Mouse (Mus musculus): ENCODE results near the gene Col8a1.

Col8a1 gene

DNA sequence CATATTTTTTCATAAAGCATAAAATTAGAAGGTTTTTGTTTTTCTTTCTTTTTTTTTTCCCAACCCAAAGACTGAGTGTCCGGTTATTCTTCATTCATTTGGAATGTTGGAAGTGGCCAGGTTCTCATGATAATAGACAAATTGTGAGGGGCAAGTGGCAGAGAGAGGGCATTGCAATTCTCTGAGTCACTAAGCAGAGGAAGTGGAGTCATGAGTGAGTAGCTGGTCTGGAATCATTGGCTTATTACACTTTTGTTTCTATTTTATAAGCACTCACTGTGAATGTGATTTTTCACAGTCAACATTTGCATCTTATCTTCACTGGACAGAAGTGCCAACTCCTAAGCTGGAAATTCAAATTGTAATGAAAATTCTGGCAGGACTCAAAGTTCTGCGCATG, 82.9 kb downstream of the Col8a1 start:
- no peak for DNase-seq

DNA sequence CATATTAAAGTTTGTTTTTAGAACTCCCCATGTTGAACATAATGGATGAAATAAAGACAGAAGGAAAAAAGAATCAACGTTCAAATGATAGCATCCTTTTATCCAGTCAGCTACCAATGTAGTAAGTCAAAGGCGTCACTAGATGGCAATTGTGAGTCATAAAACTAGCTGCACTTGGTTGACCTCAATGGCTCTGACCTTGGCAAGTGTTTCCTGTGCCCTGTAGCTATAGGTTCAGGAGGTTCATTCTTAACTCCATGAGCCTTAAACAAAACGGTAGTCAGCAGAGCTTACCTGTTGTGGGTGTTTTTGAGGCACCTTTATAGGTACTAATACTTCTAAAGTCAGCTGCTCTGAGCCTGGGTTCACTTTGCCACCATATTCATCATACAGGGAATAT, 85.2 kb downstream of the Col8a1 start:
- DNase-seq = peak; percentile 75

DNA sequence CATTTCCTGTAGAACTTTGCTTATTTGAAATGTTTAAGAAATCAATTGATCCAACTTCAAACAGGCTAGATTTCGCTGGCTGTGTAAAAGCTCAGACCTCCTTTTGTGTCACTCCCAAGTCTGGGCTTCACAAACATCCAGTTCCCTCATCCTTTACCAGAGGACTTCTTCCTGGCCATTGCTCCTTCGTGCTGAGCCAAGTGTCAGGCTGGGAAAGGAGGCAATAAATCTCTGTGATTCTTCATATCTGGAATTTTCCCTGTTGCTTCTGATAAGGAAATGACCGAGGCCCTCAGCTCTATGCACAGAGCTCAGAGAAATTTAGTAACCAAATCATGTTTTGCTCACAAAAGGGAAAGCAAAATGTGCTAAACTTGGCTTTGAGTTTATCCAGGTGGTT, 91.9 kb downstream of the Col8a1 start:
- no peak for DNase-seq

DNA sequence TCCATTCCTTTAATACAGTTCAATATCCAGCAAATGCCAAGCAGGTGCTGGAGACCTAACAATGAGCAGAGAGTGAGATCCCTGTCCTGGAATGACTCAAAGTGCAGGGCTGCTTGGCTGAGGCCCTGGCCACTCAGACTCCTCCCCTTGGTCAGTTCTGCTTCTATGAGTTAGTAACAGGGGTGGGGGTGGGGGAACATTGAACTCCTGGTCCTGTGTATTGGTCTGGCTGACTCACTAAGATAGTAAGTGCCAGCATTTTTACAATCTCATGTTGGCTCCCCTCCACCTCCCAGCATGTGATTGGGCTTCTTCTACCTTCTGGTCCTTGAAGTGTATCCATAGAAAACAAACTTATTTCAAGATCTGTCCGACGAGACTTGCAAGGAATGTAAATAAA, 104.6 kb downstream of the Col8a1 start:
- DNase-seq = no peak

DNA sequence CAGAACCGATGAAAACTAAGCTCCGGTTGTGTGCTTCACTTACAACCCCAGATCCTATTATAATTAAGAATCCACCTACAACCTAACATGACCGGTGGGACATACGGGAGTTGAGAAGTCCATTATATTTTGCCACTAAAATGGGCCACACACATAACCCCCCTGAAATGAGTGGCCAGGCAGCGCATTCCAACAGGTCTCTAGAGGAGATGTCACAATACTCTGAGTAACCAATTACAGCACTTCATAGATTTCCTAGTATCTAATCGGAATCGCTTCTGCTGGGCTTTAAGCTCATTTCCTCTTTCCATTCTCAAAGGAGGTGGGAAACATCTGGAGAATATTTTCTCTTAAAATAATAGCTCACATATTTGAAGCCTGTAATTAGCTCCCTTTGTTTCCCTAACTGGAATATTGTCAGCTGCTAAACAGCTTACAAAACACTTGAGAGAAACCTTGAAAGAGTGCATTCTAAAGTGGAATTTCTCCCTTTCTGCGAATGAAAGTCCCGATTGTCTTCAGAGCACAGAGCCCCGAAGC, 113.1 kb downstream of the Col8a1 start:
- no peak for DNase-seq

DNA sequence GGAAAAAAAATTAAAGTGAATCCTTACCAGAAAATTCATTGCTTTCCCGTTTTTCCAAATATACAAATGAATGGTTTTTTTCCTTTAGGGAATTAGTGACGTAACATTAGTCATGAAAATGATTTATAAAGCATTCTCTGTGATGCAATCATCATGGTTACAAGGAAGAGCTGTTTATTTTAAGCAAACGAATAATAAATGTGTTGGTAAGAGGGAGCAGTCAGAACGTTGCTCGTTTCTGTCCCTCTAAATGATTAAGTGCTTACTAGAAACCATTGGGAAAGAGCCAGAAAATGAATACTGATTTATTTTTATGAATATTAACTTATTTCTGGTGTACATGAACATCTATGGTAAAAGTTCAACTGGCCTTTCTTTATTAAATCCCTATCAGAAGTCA, 119.8 kb downstream of the Col8a1 start:
- no peak for DNase-seq

DNA sequence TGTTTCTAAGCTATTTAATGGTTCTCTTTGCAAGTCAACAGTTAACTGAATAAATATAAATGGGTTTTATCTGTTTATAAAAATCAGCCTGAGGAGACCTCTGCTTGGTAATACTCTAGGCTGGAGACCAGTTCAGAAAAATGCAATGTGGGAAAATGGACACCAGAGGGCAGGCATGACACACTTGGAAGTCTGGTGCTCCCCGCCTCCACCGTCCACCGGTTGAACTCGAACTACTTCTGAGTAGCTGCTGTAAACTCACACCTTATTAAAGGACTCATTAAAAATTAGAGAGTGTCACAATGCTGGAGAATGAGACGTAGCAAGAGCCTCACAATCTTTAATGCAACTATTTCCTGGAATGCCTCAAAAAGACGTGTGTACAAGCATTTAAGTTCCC, 120.3 kb downstream of the Col8a1 start:
- DNase-seq = peak; percentile 83

DNA sequence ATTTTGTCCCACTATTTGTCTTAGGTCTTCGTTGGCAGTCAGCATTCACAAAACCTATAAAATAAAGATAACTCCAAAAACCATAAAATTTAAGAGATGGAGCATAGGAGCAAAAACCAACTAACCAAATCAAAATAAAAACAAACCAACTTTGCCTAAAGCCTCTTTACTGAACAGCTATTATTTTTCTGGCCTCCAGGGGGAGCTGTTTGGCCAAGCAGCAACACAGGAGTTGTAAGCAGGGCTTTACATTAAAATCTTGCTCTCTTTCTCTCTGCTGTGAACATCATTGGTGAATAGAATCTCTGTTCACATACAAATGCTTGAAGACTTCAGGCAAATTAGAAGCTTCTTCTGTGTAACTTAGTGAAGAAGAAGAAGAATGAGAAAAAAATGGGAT, 142.8 kb downstream of the Col8a1 start:
- peak; percentile 57 for DNase-seq

DNA sequence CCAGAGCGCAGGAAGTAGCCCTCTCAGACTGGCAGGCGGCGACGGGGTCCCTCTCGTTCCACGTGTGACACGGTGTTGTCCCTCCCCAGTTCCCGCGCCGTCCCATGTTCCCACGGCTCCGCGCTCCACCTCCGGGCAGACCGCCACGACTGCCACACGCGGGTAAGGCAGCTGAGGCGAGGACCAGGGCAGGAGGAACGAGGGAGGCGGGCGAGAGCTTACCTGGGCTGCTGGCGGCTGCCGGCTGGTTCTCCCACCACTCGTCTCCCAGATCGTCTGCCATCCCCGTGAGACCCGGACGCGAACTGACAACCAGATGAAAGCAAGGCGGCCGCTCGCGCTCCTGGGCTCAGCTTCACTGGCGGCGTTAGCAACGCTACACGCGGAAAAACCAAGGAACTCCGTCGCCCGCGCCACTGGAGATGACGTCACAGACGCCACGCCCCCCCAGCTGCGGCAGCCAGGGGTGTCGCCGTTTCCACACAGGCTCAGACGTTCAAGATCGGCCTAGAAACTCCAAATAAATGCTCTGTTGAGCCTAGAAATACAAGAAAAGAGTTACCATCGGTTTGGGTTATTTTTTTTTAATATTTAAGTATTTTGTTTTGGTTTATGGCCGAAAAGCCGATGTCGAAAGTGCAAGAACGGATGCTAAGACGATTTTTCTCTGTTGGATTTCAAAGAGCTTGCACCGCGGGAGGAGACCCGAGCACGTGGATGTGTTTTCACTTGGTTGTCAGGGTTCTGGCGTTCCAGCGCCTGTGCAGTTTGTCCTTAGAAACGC, 147.9 kb downstream of the Col8a1 start, which contains the start of gene Cmss1:
Gene Cmss1 (minus strand): TSS at position 421 of the 784 bp plus-strand sequence.
- DNase-seq = peak; percentile 92

DNA sequence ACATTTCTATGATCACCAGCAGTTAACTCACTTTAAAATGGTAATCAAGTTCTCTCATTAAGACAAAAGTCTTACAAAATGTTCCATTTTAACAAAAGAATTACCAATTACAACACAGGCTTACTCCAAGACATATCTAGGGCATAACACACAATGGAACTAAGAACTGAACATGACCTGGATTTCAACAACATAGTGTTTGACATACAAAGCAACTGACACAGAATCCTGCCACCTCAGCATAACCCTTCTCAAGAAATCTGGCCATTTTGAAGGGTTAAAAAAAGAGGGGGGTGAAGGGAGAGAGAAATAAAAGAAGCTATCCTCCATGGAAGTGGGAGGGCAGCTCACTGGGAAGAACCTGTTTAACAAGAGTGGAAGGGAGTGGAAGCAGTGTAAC, 153.5 kb downstream of the Col8a1 start:
- DNase-seq = no peak

DNA sequence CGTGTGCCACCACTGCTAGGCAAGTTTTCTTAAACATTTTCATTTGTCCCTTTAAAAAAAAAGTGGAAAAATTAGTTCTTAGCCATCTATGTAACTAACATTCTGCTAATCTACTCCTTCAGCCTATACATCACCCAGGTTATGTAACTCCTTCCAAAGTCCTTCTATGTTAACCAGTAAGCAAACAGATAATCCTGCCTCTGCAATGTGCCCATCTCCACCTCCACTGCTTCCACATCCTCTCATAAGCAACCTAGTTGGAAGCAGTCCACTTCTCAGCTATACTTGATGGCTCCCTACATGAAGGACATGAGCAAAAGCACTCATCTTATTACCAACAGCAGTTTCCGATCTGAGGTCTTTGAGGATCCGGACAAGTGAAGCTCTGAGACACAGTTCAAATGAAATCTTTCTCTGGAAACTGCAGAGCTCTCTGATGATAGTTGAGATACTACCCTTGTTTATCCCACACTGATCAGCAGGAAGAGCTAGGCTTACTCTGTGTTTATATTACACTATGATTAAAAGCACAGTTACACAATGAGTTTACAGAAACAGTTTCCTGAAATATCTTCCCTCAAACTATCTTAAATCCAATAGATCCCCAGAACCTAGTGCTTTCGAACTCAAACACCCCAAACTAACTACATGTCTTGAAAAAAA, 157.1 kb downstream of the Col8a1 start:
- DNase-seq = no peak

DNA sequence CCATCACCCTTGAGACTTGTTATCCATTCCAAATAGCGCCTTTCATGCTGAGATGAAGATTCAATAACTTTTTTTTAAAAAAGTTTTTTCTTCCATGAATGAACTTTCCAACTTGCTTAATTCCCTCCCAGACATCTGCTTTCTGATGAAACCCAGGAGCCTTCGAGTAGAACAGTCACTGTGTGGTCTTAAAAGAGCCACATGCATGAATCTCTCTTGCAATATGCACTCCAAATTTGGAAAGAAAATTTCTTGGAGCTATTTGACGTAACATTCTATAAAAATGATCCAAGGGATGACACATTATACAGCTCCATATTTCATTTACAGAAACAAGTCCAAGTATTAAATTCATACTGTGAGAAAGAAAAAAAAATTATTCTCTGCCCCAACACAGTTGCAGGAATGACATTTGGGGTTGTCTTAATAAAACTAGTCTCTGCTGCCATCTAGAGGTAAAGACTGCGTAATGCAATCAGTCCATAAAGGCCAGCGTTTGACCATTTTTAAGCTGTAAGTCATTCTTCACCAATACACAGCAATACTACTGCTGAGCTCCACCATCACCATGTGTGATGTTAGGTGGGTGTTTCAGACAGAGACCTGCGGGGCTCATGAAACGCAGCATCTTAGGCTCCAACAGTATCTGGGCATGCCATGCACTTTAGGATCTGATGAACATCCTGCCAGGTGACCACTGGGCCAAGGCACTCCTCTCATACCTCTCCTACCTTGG, 160.9 kb downstream of the Col8a1 start:
- peak; percentile 73 for DNase-seq

DNA sequence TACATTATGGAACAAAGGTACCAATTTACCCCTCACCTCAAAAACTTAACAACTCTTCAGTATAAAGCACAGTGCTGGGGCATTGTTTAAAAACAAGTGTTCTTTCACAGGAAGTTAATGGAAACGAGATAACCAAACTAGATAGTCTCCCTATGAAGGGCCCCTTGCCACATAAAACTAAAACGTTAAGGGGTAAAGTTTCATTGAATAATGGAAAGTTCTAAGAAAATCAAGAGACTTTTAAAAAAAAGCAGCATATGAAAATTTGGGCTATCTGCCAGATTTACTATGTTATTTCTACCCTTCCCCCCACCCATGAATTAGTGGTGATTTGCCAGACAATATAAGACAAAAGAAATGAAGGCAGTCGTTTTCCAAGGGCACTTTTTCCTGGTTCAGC, 169.3 kb downstream of the Col8a1 start:
- no peak for DNase-seq

DNA sequence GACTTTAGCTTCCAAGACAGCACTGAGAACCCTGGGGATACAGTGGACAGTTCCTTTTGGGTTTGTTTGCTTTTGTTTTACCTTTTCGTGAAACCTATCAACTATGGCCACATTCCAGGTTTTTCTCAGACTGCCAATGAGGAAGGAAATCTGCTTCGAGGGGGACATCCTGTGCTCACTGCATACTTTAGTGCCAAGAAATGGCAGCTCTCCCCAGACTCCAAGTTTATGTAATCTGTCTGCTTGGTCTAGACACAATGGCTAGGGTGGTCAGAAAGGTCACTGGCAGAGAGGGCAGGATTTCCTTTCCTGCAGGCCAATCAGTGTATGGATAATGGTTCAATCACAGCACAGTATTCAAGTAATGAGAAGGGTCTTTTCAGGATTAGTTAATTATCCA, 172.5 kb downstream of the Col8a1 start:
- peak; percentile 11 for DNase-seq

DNA sequence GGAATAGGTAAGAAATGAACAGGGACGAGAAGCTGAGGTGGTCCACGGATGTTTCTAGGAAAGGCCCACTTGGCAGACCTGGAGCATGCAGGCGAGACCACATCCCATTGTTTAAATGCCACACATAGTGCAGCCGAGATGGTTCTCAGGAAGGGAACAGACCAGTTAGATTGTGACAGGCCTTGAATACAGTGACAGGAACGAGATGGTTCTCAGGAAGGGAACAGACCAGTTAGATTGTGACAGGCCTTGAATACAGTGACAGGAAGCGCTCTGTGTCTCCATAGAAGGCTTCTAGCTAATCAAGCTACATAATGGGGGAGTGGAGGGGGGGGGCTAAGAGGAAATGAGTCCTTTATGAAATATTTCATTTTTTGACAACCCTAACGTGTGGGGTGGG, 174.5 kb downstream of the Col8a1 start:
- no peak for DNase-seq

DNA sequence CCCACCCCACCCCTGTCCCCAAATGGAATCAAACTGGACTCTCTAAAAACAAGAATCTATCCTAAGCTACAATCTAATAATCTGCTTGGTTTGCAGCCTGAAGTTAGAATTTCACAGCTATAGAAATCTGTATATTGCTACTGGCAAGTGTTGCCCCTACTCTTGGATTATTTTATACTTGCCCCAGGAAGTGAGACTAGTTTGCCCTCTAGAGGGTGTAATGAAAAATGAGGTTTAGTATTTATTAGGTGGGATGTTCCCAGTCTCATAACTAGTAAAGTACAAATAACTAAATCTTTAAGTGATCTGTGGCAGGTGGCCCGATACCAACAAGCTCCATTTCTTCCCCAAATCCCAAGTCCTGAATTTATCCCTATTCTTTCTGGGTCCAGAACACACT, 177.0 kb downstream of the Col8a1 start:
- peak; percentile 8 for DNase-seq

DNA sequence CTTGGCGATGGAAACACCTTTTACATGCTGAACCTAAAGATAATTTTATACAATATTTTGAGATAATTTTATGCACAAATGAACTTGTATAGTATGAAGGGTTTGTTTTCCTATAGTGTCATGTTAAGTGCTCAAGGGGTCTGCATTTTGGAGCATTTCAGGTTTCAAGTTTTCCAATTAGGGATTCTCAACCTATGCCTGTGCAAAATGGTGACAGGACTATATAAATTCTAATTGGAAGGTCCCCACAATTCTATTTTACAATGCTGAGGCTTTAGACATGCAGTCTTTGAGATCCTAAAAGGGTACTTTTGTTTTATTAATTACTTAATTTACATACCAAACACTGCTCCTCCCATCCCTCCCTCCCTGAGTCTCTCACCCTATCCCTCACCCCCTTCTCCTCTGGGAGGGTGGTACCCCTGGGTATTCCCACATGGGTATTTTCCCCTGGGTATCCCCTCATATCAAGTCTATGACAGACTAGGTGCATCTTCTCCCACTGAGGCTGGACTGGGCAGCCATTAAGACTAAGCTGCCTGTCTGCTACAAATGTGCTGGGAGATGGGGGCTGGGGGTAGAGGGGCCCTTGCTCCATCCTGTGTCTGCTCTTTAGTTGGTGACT, 178.7 kb downstream of the Col8a1 start:
- DNase-seq = no peak
